Mouse (Mus musculus): ENCODE data around the gene Abtb2. TPM values are rescaled to one million over a fixed set of nuclear protein-coding genes. Genes with fewer than 3 reads are reported as not detected.

The Abtb2 gene
- total and polyA plus RNA-seq, 2 experiments from 2014 or later, result 12.3 to 45.9 TPM

DNA sequence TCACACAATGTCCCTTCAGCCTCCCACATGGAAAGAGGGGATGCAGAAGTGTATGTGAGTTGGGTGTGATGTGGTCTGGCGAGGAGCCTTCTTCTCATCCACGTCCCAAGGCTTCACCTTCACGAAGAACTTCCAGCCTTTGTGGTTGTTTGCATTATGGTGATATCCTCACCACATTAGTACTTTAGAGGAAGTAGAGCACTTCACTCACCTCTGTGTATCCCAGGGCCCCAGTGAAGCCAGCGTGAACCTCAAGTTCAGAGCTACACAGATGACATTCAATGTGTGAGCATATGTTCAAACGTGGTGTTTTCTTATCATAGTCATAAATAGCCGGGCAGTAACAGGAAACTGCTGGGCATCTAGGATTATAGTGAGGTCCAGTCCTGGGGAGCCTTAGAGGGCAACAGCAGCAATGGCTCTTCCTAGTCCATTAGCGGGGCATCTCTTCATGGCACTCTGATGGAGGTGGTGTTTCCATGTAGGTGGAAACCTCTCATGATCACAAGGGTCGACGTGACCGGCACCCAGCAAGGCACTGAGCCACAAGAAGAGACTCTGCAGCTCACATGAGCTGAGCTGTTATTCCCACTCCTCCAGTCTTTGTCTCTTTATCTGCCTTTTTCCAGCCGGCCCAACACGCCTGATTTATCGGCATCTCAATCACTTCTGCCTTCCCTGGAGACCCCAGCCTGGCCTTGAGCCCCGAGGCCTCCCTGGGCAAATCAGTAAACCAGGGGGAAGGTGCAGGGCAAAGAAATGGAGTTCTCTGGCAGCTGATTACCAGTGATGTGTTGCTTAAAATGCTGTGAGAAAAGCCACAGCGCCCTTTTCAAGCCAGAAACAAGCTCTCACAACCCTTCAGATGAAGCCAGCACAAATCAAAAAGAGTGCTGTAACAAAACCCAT lies 93.8 kb downstream of the Abtb2 start:
- Histone ChIP-seq H3K4me3 (ENCODE audit: low read depth, low read length) (no peak overlapping the region), H3K4me1 (ENCODE audit: control insufficient read depth, insufficient read depth) (peaks cover 65% of the 10 kb centered on the region), H3K9me3 (replicated peaks; ENCODE audit: control insufficient read depth, low read length) (no peaks in the 10 kb centered on the region), H3K9ac (replicated peaks; ENCODE audit: low read depth, low read length) (no peak overlapping the region), H3K27ac (ENCODE audit: low read depth) (peak overlapping the region; percentile 14; the same call in 1 of the 2 replicates), H3K27me3 (ENCODE audit: control insufficient read depth, insufficient read depth, low read length) (no peaks in the 10 kb centered on the region), H3K4me2 (ENCODE audit: low read depth, low read length) (no peak overlapping the region), H3K36me3 (replicated peaks; ENCODE audit: control insufficient read depth, insufficient read depth, low read length) (no peaks in the 10 kb centered on the region)
- DNase-seq (ENCODE audit: low spot score) (no peak), ATAC-seq (ENCODE audit: insufficient read depth, low read depth) (no peak)
- TF ChIP-seq EP300 (IDR thresholded peaks at IDR 0.05; ENCODE audit: low read depth), result no peak
- TF ChIP-seq CTCF (IDR thresholded peaks at IDR 0.05; ENCODE audit: low read depth), result no peak
- WGBS, result 41% methylated on average over 15 of the region's 15 CpGs

DNA sequence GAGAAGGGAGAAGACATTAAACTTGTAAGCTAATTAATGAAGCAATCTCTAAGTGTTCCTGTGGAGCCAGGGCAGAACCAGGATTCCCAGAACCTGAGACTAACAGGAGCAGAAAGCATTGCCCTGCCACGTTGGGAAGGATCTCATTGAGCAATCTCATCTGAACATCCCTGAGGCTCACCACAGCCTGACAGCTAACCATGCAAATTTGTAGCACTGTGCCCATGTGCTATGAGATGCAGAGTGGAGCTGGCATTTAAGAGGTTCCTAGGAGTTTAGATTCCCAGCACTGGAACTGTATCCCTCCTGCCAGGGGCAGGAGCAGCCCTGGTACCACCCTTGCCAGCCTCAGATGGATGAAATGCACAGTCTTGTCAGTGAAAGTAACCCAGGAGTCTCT lies 95.6 kb downstream of the Abtb2 start:
- Histone ChIP-seq H3K27ac (ENCODE audit: low read depth) (peak overlapping the region; percentile 88), H3K9me3 (replicated peaks; ENCODE audit: control insufficient read depth, low read length) (no peaks in the 10 kb centered on the region), H3K27me3 (ENCODE audit: control insufficient read depth, insufficient read depth, low read length) (no peaks in the 10 kb centered on the region), H3K36me3 (replicated peaks; ENCODE audit: control insufficient read depth, insufficient read depth, low read length) (no peaks in the 10 kb centered on the region), H3K4me1 (ENCODE audit: control insufficient read depth, insufficient read depth) (peaks cover 50% of the 10 kb centered on the region), H3K9ac (replicated peaks; ENCODE audit: low read depth, low read length) (0 out of 2 replicates have a peak overlapping the region, but pooled peaks have one; percentile 23), H3K4me3 (ENCODE audit: low read depth, low read length) (no peak overlapping the region), H3K4me2 (ENCODE audit: low read depth, low read length) (no peak overlapping the region)
- no peak for DNase-seq (ENCODE audit: low spot score)
- 29% methylated on average over 1 of the region's 1 CpGs for WGBS
- peak; percentile 29; the same call in 1 of the 2 replicates for ATAC-seq (ENCODE audit: insufficient read depth, low read depth)
- no peak for TF ChIP-seq EP300 (IDR thresholded peaks at IDR 0.05; ENCODE audit: low read depth)

DNA sequence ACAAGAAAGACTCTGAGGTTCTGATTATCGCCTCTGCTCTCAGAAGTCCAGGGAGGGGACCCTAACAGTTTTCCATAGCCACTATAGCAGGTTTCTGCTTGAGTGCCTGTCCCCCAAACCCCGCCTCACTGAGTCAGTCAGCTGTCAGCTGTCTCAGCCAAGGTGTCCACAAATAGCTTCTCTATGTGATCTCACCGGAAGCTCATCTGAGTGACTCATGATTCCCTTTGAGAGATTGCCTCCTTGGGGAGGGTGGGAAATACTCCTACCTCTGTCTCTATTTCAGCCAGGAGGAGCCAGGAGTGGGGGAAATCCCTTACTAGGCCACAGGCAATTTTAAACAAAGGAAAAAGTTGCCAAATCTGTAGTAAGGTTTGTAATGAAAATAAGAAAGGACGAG lies 96.0 kb downstream of the Abtb2 start:
- ATAC-seq (ENCODE audit: insufficient read depth, low read depth), result peak; percentile 94
- 0 out of 2 replicates have a peak overlapping the region, but pooled peaks have one; percentile 23 for H3K9ac ChIP-seq (replicated peaks; ENCODE audit: low read depth, low read length)
- H3K9me3 ChIP-seq (replicated peaks; ENCODE audit: control insufficient read depth, low read length), result no peaks in the 10 kb centered on the region
- H3K4me2 ChIP-seq (ENCODE audit: low read depth, low read length), result no peak overlapping the region
- 13% methylated on average over 4 of the region's 4 CpGs for WGBS
- peak; percentile 96 for DNase-seq (ENCODE audit: low spot score)
- no peak overlapping the region for H3K4me3 ChIP-seq (ENCODE audit: low read depth, low read length)
- TF ChIP-seq CTCF (IDR thresholded peaks at IDR 0.05; ENCODE audit: low read depth), result no peak
- TF ChIP-seq EP300 (IDR thresholded peaks at IDR 0.05; ENCODE audit: low read depth), result peak; percentile 86
- H3K27ac ChIP-seq (ENCODE audit: low read depth), result peak overlapping the region; percentile 88
- H3K36me3 ChIP-seq (replicated peaks; ENCODE audit: control insufficient read depth, insufficient read depth, low read length), result no peaks in the 10 kb centered on the region
- no peaks in the 10 kb centered on the region for H3K27me3 ChIP-seq (ENCODE audit: control insufficient read depth, insufficient read depth, low read length)
- peaks cover 50% of the 10 kb centered on the region for H3K4me1 ChIP-seq (ENCODE audit: control insufficient read depth, insufficient read depth)

DNA sequence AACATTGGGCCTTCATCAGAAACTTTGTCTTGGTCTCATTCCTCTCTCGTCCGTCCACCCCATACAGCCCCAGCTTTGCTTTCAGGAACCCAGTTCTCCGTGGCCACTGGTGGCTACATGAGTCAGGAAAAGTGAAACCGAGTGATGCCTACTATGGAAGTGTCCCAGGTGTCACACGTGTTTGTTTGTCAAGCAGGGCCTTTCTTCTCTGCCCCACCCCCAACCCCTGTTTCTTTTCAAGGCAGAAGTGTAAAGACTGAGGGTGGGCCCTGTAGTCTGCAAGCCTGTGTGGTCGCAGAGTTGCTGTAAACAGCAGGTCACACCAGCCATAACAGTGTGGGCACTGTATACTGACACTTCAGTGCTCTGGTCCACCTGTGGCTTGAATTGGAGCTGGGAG lies 98.2 kb downstream of the Abtb2 start:
- H3K4me3 ChIP-seq (ENCODE audit: low read depth, low read length), result no peak overlapping the region
- 74% methylated on average over 6 of the region's 6 CpGs for WGBS
- no peak for ATAC-seq (ENCODE audit: insufficient read depth, low read depth)

DNA sequence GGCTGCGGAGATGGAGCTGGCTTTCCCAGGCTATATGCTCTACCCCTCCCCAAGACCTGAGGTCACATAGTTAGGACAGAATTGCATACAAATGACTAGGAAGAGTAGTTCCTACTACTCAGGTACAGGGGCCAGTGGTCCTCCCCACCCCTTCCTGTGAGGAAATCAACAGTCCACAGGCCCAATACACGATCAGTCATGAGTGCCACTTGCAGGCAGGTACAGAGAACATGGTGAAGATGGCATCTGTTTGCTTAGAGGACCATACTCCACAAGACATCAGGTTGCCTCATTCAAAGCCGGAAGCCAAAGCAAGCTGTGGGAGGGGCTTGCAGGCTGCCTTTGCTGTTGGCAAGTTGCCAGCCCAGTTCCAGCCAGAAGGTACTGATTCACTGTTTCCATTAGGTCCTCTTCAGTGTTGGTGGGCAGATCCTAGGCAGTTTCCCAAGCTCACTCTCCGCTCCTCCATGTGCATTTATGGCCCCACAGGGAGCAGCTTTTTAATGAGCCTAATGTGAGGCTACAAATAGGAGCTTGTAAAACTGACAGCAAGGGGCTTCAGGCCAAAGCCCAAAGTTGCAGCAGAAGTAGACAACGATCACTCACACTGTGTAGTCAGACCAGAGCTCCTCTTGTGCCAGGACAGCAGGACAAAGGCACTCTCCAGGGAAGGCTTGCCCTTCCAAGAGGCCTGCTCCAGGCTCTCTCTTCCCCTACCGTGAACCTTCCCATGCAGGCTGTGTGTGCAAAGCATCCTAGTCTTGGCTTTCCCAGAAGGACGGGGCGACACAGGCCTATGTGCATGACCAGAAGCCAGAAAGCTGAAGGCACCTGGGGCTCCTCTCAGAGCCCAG lies 102.1 kb downstream of the Abtb2 start:
- 42% methylated on average over 8 of the region's 8 CpGs for WGBS
- Histone ChIP-seq H3K27me3 (ENCODE audit: control insufficient read depth, insufficient read depth, low read length) (no peaks in the 10 kb centered on the region), H3K9ac (replicated peaks; ENCODE audit: low read depth, low read length) (no peak overlapping the region), H3K9me3 (replicated peaks; ENCODE audit: control insufficient read depth, low read length) (no peaks in the 10 kb centered on the region), H3K36me3 (replicated peaks; ENCODE audit: control insufficient read depth, insufficient read depth, low read length) (no peaks in the 10 kb centered on the region), H3K27ac (ENCODE audit: low read depth) (peak overlapping the region; percentile 43), H3K4me1 (ENCODE audit: control insufficient read depth, insufficient read depth) (peaks cover 47% of the 10 kb centered on the region), H3K4me2 (ENCODE audit: low read depth, low read length) (no peak overlapping the region), H3K4me3 (ENCODE audit: low read depth, low read length) (no peak overlapping the region)
- TF ChIP-seq CTCF (IDR thresholded peaks at IDR 0.05; ENCODE audit: low read depth), result no peak
- TF ChIP-seq EP300 (IDR thresholded peaks at IDR 0.05; ENCODE audit: low read depth), result no peak
- DNase-seq (ENCODE audit: low spot score) (peak; percentile 82), ATAC-seq (ENCODE audit: insufficient read depth, low read depth) (peak; percentile 47; the same call in 1 of the 2 replicates)

More for the DNA sequence above, 98.2 kb downstream of the Abtb2 start:
- H3K36me3 ChIP-seq (replicated peaks; ENCODE audit: control insufficient read depth, insufficient read depth, low read length), result no peaks in the 10 kb centered on the region
- no peak for DNase-seq (ENCODE audit: low spot score)
- H3K9me3 ChIP-seq (replicated peaks; ENCODE audit: control insufficient read depth, low read length), result no peaks in the 10 kb centered on the region
- H3K9ac ChIP-seq (replicated peaks; ENCODE audit: low read depth, low read length), result no peak overlapping the region
- H3K4me2 ChIP-seq (ENCODE audit: low read depth, low read length), result no peak overlapping the region
- H3K27ac ChIP-seq (ENCODE audit: low read depth), result no peak overlapping the region
- peaks cover 59% of the 10 kb centered on the region for H3K4me1 ChIP-seq (ENCODE audit: control insufficient read depth, insufficient read depth)
- H3K27me3 ChIP-seq (ENCODE audit: control insufficient read depth, insufficient read depth, low read length), result no peaks in the 10 kb centered on the region
- TF ChIP-seq CTCF (IDR thresholded peaks at IDR 0.05; ENCODE audit: low read depth), result no peak
- TF ChIP-seq EP300 (IDR thresholded peaks at IDR 0.05; ENCODE audit: low read depth), result no peak
